Mouse (Mus musculus): ENCODE results near the gene Gm17490. TPM values are rescaled to one million over a fixed set of nuclear protein-coding genes. Genes with fewer than 3 reads are reported as not detected.

The Gm17490 gene
- total and polyA plus RNA-seq, 2 experiments from 2014 or later: not detected

- no peak overlapping the region for H3K4me2 ChIP-seq (ENCODE audit: low read depth, low read length)
- TF ChIP-seq CTCF (IDR thresholded peaks at IDR 0.05; ENCODE audit: low read depth) (no peak), EP300 (IDR thresholded peaks at IDR 0.05; ENCODE audit: low read depth) (no peak)
- H3K36me3 ChIP-seq (replicated peaks; ENCODE audit: control insufficient read depth, insufficient read depth, low read length): peaks cover 8% of the 10 kb centered on the region
- no peaks in the 10 kb centered on the region for H3K9me3 ChIP-seq (replicated peaks; ENCODE audit: control insufficient read depth, low read length)
- DNase-seq (ENCODE audit: low spot score): no peak
- no peak for ATAC-seq (ENCODE audit: insufficient read depth, low read depth)
- no peak overlapping the region for H3K4me3 ChIP-seq (ENCODE audit: low read depth, low read length)
- H3K27me3 ChIP-seq (ENCODE audit: control insufficient read depth, insufficient read depth, low read length): no peaks in the 10 kb centered on the region
- peaks cover 8% of the 10 kb centered on the region; the same call in 1 of the 2 replicates for H3K4me1 ChIP-seq (ENCODE audit: control insufficient read depth, insufficient read depth)
- no peak overlapping the region for H3K27ac ChIP-seq (ENCODE audit: low read depth)
- H3K9ac ChIP-seq (replicated peaks; ENCODE audit: low read depth, low read length): no peak overlapping the region
These were observed 21.2 kb downstream of the Gm17490 start for GRCm38 (mm10) chr2:11604911-11605310.

- Histone ChIP-seq H3K27ac (ENCODE audit: low read depth) (peak within 1 kb of the TSS; percentile 69), H3K36me3 (replicated peaks; ENCODE audit: control insufficient read depth, insufficient read depth, low read length) (peaks cover 16% of the 10 kb centered on the region), H3K4me2 (ENCODE audit: low read depth, low read length) (peak within 1 kb of the TSS; percentile 74), H3K27me3 (ENCODE audit: control insufficient read depth, insufficient read depth, low read length) (no peaks in the 10 kb centered on the region), H3K9me3 (replicated peaks; ENCODE audit: control insufficient read depth, low read length) (no peaks in the 10 kb centered on the region), H3K4me1 (ENCODE audit: control insufficient read depth, insufficient read depth) (peaks cover 8% of the 10 kb centered on the region; the same call in 1 of the 2 replicates), H3K9ac (replicated peaks; ENCODE audit: low read depth, low read length) (peak within 1 kb of the TSS; percentile 91), H3K4me3 (ENCODE audit: low read depth, low read length) (peak within 1 kb of the TSS; percentile 83)
- 84% methylated on average over 5 of the region's 5 CpGs for WGBS
- TF ChIP-seq EP300 (IDR thresholded peaks at IDR 0.05; ENCODE audit: low read depth): no peak
- TF ChIP-seq CTCF (IDR thresholded peaks at IDR 0.05; ENCODE audit: low read depth): no peak
- ATAC-seq (ENCODE audit: insufficient read depth, low read depth) (no peak), DNase-seq (ENCODE audit: low spot score) (no peak)
These were observed 22.0 kb downstream of the Gm17490 start, which contains the start of gene Rbm17 for GRCm38 (mm10) chr2:11604053-11604452. TSS of gene Rbm17 (minus strand) at chr2:11604153.

DNA sequence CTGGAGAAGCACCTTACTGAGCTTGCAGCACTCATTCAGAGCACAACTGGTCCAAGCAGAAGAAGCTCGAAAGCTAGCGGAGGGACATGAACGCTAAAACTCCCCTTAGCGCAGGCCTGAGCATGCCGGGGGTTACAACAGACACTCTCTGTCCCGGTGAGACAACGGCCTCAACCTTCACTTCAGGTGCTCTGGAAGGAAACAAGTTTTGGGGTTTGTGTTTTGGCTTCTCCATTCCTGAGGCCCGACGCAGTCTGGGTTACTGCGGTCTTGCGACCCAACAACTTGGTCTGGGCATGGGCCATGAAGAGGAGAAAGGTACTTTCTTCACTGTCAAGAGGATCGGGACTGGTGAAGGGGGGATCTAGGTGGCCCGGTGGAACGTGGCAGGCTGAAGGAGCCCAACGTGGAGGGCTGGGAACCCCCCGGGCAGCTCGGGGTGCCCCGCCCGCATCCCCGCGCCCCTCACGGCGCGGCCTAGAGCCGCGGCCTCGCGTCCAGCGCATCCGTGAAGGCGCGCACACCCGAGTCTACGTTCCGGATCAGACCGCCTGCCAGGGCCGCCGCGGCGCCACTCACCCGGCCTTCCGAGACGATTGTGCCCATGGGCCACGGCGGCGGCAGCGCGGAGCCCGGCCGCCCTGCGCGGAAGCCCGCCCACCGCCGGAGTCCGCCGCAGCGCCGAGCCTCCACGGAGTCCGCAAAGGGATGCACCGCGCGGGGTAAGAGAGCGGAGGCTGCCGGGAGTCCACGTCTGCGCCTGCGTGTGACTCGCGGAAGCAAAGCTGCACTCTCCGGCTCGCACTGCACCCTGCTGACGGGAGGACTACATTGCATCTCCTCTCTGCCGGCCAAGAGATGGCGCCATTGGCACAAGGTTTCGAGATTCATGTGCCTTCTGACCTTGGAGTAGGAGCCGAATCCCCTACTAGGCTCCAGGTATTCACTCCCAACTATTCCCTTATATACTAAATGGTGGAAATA lies 23.3 kb downstream of the Gm17490 start:
- Histone ChIP-seq H3K9ac (replicated peaks; ENCODE audit: low read depth, low read length) (peak overlapping the region; percentile 91), H3K9me3 (replicated peaks; ENCODE audit: control insufficient read depth, low read length) (no peaks in the 10 kb centered on the region), H3K27ac (ENCODE audit: low read depth) (peak overlapping the region; percentile 69), H3K4me3 (ENCODE audit: low read depth, low read length) (peak overlapping the region; percentile 83), H3K4me1 (ENCODE audit: control insufficient read depth, insufficient read depth) (peaks cover 8% of the 10 kb centered on the region; the same call in 1 of the 2 replicates), H3K27me3 (ENCODE audit: control insufficient read depth, insufficient read depth, low read length) (no peaks in the 10 kb centered on the region), H3K36me3 (replicated peaks; ENCODE audit: control insufficient read depth, insufficient read depth, low read length) (peaks cover 28% of the 10 kb centered on the region), H3K4me2 (ENCODE audit: low read depth, low read length) (peak overlapping the region; percentile 74)
- peak; percentile 100 for TF ChIP-seq CTCF (IDR thresholded peaks at IDR 0.05; ENCODE audit: low read depth)
- TF ChIP-seq EP300 (IDR thresholded peaks at IDR 0.05; ENCODE audit: low read depth): no peak
- DNase-seq (ENCODE audit: low spot score): peak; percentile 96
- peak; percentile 99 for ATAC-seq (ENCODE audit: insufficient read depth, low read depth)
- WGBS: under 1% methylated on average over 68 of the region's 78 CpGs

DNA sequence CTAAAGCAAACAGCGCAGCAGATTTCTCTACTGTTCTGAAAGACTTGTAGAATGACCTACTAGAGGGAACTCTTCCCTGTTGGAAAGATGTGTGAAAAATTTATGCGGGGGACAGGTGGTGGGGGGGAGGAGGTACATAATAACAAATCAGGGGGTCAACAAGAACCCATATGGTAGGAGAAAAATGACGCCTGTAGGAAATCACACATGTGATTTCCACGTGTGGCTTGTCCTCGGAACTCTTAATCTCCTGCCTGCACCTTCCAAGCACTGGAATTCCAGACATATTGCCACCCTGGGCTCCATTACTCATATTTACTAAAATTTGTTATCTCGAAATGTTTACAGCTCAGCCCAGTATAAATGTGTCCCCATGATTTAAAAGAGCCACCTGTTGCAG lies 24.3 kb downstream of the Gm17490 start:
- Histone ChIP-seq H3K9me3 (replicated peaks; ENCODE audit: control insufficient read depth, low read length) (no peaks in the 10 kb centered on the region), H3K9ac (replicated peaks; ENCODE audit: low read depth, low read length) (peak overlapping the region; percentile 91), H3K27me3 (ENCODE audit: control insufficient read depth, insufficient read depth, low read length) (no peaks in the 10 kb centered on the region), H3K4me3 (ENCODE audit: low read depth, low read length) (peak overlapping the region; percentile 83), H3K4me2 (ENCODE audit: low read depth, low read length) (peak overlapping the region; percentile 74), H3K27ac (ENCODE audit: low read depth) (no peak overlapping the region), H3K4me1 (ENCODE audit: control insufficient read depth, insufficient read depth) (peaks cover 8% of the 10 kb centered on the region; the same call in 1 of the 2 replicates), H3K36me3 (replicated peaks; ENCODE audit: control insufficient read depth, insufficient read depth, low read length) (peaks cover 38% of the 10 kb centered on the region)
- ATAC-seq (ENCODE audit: insufficient read depth, low read depth): no peak
- DNase-seq (ENCODE audit: low spot score): no peak
- TF ChIP-seq CTCF (IDR thresholded peaks at IDR 0.05; ENCODE audit: low read depth): no peak
- WGBS: 74% methylated on average over 6 of the region's 6 CpGs

GRCm38 (mm10) chr2:11597906-11598305 lies 28.2 kb downstream of the Gm17490 start:
- H3K9ac ChIP-seq (replicated peaks; ENCODE audit: low read depth, low read length): no peak overlapping the region
- TF ChIP-seq CTCF (IDR thresholded peaks at IDR 0.05; ENCODE audit: low read depth) (no peak), EP300 (IDR thresholded peaks at IDR 0.05; ENCODE audit: low read depth) (no peak)
- H3K4me1 ChIP-seq (ENCODE audit: control insufficient read depth, insufficient read depth): peaks cover 8% of the 10 kb centered on the region; the same call in 1 of the 2 replicates
- H3K4me3 ChIP-seq (ENCODE audit: low read depth, low read length): no peak overlapping the region
- H3K9me3 ChIP-seq (replicated peaks; ENCODE audit: control insufficient read depth, low read length): no peaks in the 10 kb centered on the region
- H3K27me3 ChIP-seq (ENCODE audit: control insufficient read depth, insufficient read depth, low read length): no peaks in the 10 kb centered on the region
- H3K36me3 ChIP-seq (replicated peaks; ENCODE audit: control insufficient read depth, insufficient read depth, low read length): peaks cover 68% of the 10 kb centered on the region
- WGBS: 88% methylated on average over 7 of the region's 7 CpGs
- no peak overlapping the region for H3K4me2 ChIP-seq (ENCODE audit: low read depth, low read length)
- H3K27ac ChIP-seq (ENCODE audit: low read depth): no peak overlapping the region
- ATAC-seq (ENCODE audit: insufficient read depth, low read depth) (no peak), DNase-seq (ENCODE audit: low spot score) (no peak)

All from heart, postnatal 0 days (tissue).